Mouse (Mus musculus) left cerebral cortex, postnatal 25 days (tissue): ENCODE results near the gene Arhgap8. TPM values are rescaled to one million over a fixed set of nuclear protein-coding genes. Genes with fewer than 3 reads are reported as not detected.

Source experiments
- DNase-seq, 2 experiments: peaks; one replicate each; pipeline ENCODE4 v3.0.0; 2022; ENCODE audit warnings: low spot score in 2 of 2, mixed read lengths in 1 of 2
- intact Hi-C: fragments of 180-260 bp; cut with DNase I; formaldehyde crosslinking; loops from one replicate; pipeline ENCODE4 v1.15.1; 2025
- total RNA-seq, 2 experiments: library from RNA; stranded (reverse); gene quantifications; 2 replicates each; pipeline ENCODE4 v1.2.3; 2021

Arhgap8 gene
- under 1 TPM in 1 of 2 experiments, not detected in 1; 0.23 TPM for total RNA-seq

DNA sequence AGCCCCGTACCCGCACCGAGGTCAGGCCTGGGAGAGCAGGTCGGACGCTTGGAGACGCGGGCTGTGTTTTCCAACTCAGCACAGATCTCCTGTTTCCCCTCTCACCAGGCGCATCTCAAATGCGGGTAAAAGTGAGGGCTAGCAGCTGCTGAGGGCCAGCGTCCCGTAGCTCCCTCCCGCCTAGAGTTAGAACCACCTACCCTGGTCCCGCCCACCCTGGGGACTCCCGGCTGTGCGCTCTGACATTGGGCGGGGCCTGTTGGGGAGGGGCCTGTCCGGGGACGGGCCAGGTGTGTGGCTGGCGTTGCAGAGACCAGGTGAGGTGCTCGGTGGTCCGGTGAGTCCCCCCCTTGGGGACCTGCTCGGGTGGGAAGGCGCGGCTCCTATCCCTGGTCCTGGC lies at the start of gene Arhgap8:
Gene Arhgap8, plus strand, starts transcription at position 262 of the 400 bp plus-strand sequence.
- no peak for DNase-seq
- intact Hi-C loops = no loop called here

DNA sequence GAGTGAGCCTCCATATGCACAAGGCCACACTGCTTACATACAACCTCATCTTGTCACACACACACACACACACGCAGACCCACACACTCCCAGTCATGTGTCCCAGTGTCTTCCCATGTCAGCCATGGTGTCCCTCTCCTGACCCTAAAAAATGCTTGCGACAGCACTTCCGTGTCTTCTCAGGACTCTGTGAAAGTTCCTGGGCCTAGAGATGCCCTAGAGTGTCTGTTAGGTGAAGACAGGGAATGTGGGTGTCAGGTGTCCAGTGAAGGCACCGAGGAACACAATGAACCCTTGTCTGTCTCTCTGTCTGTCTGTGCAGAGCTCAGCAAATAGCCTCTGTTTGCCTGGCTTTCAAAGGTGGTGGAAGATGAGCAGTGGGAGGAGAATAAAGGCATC lies 49.2 kb upstream of the Arhgap8 start:
- DNase-seq = no peak
- intact Hi-C loops = loop anchor here (5.0 to 10.0 kb wide), 2 partner anchors 224 to 397 kb away; no protein-coding TSS in a partner anchor

DNA sequence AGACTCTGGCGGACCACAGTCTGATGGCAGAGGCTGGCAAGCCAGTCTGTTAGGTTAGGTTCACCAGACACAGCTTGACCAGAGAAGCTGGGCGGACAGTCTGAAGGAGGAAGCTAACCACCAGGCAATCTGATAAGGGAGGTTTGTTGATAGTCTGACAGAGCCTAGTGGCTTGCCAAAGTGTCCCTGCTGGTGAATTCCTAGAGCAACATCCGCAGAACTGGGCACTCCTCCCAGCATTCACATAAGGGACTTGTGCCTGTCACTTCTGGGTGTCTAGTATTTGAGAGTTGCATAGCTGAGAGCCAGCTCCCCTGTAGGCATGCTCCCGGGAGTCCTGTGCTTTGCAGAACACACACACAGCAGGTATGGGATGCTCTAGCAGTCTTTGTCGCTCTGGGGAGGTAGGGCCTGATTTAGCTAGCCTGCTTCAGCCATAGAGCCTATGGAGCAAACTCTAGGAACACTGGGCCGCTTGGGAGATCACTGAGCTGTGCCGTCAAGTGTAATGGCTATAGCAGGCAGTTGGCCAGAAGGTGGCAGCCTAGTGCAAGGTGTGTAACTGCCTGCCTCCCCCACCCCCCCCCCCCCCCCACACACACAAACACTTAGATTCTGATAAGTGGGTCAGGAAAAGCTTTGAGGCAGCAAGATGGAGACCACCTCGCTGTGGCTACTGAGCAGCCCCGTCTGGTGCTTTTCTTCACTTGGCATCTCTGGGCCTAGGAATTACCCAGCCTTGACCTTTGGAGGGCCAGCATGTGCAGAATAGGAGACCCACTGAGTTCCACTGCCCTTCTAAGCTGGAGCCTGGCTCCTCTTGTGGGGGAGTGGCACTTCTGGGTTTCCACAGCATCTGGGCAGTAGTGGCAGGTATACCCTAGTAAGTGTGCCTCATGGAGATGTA lies 48.2 kb upstream of the Arhgap8 start:
- intact Hi-C loops = loop anchor here (5.0 to 10.0 kb wide), 2 partner anchors 223 to 396 kb away; no protein-coding TSS in a partner anchor
- peak; percentile 47 to 57 for DNase-seq

GRCm38 (mm10) chr15:84672308-84672615 lies 47.6 kb upstream of the Arhgap8 start:
- intact Hi-C loops = loop anchor here (5.0 to 10.0 kb wide), 2 partner anchors 223 to 395 kb away; no protein-coding TSS in a partner anchor
- DNase-seq = no peak

GRCm38 (mm10) chr15:84672616-84673015 lies 47.2 kb upstream of the Arhgap8 start:
- DNase-seq = no peak
- intact Hi-C loops = loop anchor here (5.0 to 10.0 kb wide), 2 partner anchors 222 to 395 kb away; no protein-coding TSS in a partner anchor

- DNase-seq = no peak
- intact Hi-C loops = loop anchor here (5.0 to 10.0 kb wide), 2 partner anchors 220 to 393 kb away; no protein-coding TSS in a partner anchor
Observed at GRCm38 (mm10) chr15:84674329-84675067, 45.4 kb upstream of the Arhgap8 start.

DNA sequence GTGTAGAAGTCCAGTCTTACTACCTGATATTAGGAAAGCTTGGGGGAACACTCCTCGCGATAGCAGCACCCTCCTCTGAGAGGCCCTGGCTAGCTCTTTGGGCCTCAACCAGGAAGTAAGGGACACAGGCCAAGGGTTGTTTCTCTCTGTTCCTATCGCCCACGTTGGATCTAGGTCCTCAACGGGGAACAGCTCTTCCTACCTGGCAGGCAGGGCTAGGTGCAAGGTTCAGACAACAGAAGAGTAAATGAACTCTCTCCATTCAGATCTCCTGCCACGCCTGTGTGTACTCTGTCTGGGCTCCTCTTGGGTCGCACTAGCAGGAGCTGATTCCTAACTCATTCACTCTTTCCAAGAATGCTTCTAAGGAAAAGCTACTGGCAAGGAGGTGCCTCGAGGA lies 44.5 kb upstream of the Arhgap8 start:
- intact Hi-C loops = loop anchor here (10.0 kb wide), 1 partner anchor 219 kb away; no protein-coding TSS in a partner anchor
- DNase-seq = no peak

- DNase-seq = peak in 1 of 2 experiments; percentile 68
- intact Hi-C loops = loop anchor here (10.0 kb wide), 1 partner anchor 217 kb away; no protein-coding TSS in a partner anchor
Observed at GRCm38 (mm10) chr15:84677943-84678342, 41.9 kb upstream of the Arhgap8 start.

GRCm38 (mm10) chr15:84679090-84679489 lies 40.8 kb upstream of the Arhgap8 start:
- intact Hi-C loops = loop anchor here (10.0 kb wide), 1 partner anchor 216 kb away; no protein-coding TSS in a partner anchor
- DNase-seq = no peak

DNA sequence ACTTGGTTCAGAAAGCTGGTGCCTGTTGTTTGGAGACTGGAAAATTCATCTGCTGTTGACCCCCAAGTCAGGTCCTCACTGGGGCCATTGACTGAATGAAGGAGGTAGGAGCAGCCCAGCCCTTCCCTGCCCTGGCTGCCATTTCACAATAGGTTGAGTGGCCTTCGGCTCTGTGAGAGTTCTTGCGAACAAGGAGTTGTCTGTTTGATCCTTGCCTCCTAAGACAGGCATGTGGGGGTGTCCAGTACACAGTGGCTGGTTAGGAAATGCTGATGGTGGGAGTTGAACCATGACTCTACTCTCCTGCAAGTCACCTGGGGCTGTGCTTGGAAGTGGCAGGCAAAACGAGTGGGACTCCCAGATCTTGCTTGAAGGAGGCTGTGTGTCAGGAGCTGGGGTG lies 40.1 kb upstream of the Arhgap8 start:
- intact Hi-C loops = loop anchor here (10.0 kb wide), 1 partner anchor 215 kb away; no protein-coding TSS in a partner anchor

DNA sequence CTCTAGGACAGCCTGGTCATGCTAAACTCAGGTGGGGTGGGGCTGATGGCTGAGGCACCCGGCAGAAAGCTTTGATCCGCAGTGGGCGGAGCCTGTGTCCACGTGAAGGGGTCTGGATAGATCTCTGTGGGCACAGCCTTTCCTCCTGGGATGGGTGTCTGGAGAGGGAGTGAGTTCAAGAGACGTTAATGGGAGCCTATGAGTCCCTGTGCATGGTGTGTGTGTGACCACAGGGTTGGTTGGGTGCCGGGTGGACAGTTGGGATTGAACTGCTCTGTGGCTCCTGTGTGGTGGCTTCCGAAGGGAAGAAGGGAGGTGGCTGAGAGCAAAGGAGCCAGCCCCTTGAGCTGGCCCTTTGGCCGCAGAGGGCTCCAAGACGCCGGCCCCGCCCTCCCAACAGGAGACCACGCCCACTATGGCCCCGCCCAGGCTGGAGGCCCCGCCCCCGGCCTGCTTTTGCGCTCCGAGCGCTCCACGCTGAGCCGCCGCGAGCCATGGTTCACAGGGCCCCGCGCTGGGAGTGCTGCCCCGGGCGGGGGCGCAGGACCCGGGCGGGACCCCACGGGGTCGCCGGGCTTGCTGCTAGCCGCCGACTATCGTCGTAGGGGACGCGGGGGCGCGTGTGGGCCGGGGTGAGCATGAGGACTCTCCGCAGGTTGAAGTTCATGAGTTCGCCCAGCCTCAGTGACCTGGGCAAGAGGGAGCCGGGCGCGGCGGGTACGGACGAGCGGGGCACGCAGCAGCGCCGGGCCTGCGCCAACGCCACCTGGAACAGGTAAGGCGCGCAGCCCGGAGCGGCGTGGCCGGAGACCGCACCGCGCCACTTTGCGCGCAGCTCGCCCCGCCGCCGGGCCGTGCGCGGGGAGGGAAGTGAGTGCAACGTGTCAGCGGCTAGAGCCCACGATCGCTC lies 39.1 kb upstream of the Arhgap8 start:
- intact Hi-C loops = no loop called here
- DNase-seq = peak; percentile 51 to 57

More for the DNA sequence above, 40.1 kb upstream of the Arhgap8 start:
- DNase-seq = no peak

GRCm38 (mm10) chr15:84681455-84682193 lies 38.2 kb upstream of the Arhgap8 start:
- DNase-seq = no peak
- intact Hi-C loops = no loop called here

- DNase-seq = no peak
- intact Hi-C loops = no loop called here
Observed at GRCm38 (mm10) chr15:84682206-84682605, 37.6 kb upstream of the Arhgap8 start.

DNA sequence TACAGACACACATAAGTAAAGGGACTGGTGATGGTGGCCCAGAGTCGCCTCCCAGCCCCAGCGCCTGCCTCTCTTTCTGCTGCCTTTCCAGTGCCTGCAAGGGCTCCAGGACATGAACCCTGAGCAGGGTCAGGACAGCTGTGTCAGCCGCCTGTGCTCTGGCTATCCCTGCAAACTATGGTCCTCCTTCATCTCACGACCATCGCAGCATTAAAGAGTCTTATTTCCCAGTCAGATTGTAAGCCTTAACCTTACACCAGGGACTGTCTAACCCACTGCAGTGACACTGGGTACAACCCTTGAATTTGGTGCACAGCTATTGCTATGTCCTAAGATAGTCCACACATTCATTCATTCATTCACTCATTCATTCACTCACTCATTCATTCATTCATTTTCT lies 37.0 kb upstream of the Arhgap8 start:
- intact Hi-C loops = no loop called here
- DNase-seq = no peak

DNA sequence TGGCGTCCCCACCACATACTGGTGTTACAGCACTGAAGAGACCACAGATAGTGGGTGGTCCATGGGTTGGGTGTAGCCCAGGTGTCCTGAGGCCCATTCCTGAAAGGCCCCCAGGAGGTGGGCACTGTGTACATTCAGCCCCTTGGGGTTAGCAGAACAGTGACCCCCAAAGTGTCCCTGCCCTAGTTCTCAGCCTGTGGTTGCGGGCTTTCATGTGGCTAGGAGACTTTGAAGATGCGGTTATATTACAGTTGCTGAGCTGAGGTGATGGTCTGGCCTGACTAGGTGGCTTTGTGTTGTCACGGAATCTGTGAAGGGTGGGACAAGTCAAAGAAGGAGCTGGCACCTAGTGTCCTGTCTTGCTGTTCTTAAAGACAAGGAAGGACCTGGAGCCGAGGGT lies 35.3 kb upstream of the Arhgap8 start:
- intact Hi-C loops = no loop called here
- DNase-seq = no peak

GRCm38 (mm10) chr15:84685417-84685816 lies 34.4 kb upstream of the Arhgap8 start:
- peak in 1 of 2 experiments; percentile 39 for DNase-seq
- intact Hi-C loops = no loop called here

GRCm38 (mm10) chr15:84687904-84688303 lies 31.9 kb upstream of the Arhgap8 start:
- intact Hi-C loops = no loop called here
- DNase-seq = no peak

GRCm38 (mm10) chr15:84689356-84689755 lies 30.5 kb upstream of the Arhgap8 start:
- no peak for DNase-seq
- intact Hi-C loops = no loop called here
